Mouse (Mus musculus): ENCODE results near the gene Cnnm4.

DNA sequence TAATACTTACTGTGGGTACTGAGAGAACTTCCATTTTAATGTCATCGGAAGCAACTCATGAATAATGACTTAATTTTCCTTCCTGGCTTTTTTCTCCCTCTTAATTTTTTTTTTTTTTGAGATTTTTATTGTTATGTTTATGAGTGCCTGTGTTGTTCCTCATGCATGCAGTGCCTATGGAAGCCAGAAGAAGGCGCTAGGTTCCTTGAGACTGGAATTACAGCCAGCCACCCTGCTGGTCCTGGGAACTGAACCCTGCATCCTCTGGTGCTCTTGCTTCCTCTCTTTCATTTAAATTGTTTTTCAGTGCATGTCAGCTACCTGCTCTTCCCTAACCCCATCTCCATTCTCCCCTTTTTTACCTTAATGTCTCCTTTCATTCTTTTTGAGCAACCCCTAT lies 42.3 kb downstream of the Cnnm4 start:
- peak in 1 of 2 experiments; percentile 55; a peak in 2 of 4 replicates for TF ChIP-seq CTCF (conservative IDR thresholded peaks at IDR 0.05 in 1 of 2, IDR thresholded peaks at IDR 0.05 in 1 of 2; ENCODE audit: low read depth in 2 of 2, low read length in 2 of 2)
- TF ChIP-seq MAFK (IDR thresholded peaks at IDR 0.05; ENCODE audit: insufficient replicate concordance, low read length), result no peak
- no peak for TF ChIP-seq EP300 (IDR thresholded peaks at IDR 0.05; ENCODE audit: low read length)
- TF ChIP-seq NRF1 (IDR thresholded peaks at IDR 0.05; ENCODE audit: low read depth, low read length), result no peak
- TF ChIP-seq SIN3A (IDR thresholded peaks at IDR 0.05; ENCODE audit: low read length), result no peak
- no peak for TF ChIP-seq TBP (conservative IDR thresholded peaks at IDR 0.05; ENCODE audit: low read depth, low read length)
- no peak for TF ChIP-seq ZC3H11A (IDR thresholded peaks at IDR 0.05; ENCODE audit: low read depth, low read length)
- TF ChIP-seq POLR2A (IDR thresholded peaks at IDR 0.05; ENCODE audit: low read depth, low read length), result no peak
- no peak for TF ChIP-seq ELF1 (IDR thresholded peaks at IDR 0.05; ENCODE audit: low read depth, low read length)
- TF ChIP-seq KAT2A (IDR thresholded peaks at IDR 0.05; ENCODE audit: insufficient replicate concordance, low read length), result no peak
- no peak for TF ChIP-seq E2F4 (IDR thresholded peaks at IDR 0.05; ENCODE audit: insufficient replicate concordance, low read depth, low read length)
- TF ChIP-seq ZKSCAN1 (IDR thresholded peaks at IDR 0.05; ENCODE audit: borderline replicate concordance, low read depth, low read length), result no peak
- TF ChIP-seq USF1 (IDR thresholded peaks at IDR 0.05; ENCODE audit: low read depth, low read length), result no peak
